Mouse (Mus musculus): ENCODE measurements around the gene Trim40. TPM values are rescaled to one million over a fixed set of nuclear protein-coding genes. Genes with fewer than 3 reads are reported as not detected.

Gene Trim40
- total RNA-seq, 1 experiment, result 0.18 TPM

- TF ChIP-seq HCFC1 (IDR thresholded peaks at IDR 0.05; ENCODE audit: borderline replicate concordance, insufficient read depth, low read length), result no peak
- TF ChIP-seq ZNF384 (IDR thresholded peaks at IDR 0.05; ENCODE audit: low read depth, low read length), result no peak
- no peak for TF ChIP-seq ZC3H11A (IDR thresholded peaks at IDR 0.05; ENCODE audit: borderline replicate concordance, low read depth, low read length)
- no peak for TF ChIP-seq MAFK (IDR thresholded peaks at IDR 0.05; ENCODE audit: insufficient read depth, low read depth, low read length)
- TF ChIP-seq CHD2 (IDR thresholded peaks at IDR 0.05; ENCODE audit: low read depth, low read length), result no peak
- H3K4me3 ChIP-seq (ENCODE audit: insufficient read depth in 1 of 2, low read depth in 1 of 2, low read length in 2 of 2, poor library complexity in 1 of 2, severe bottlenecking in 1 of 2), result no peak overlapping the region
- in situ Hi-C loops (cut with MboI; ENCODE audit: low sequenced_read_pairs in 2 of 2, unreplicated experiment in 2 of 2), result no loop called here
- no peak overlapping the region for H3K9ac ChIP-seq (ENCODE audit: insufficient read depth, low read depth, low read length, poor library complexity, severe bottlenecking)
- no peaks in the 10 kb centered on the region; the same call in 1 of the 2 replicates for H3K36me3 ChIP-seq (ENCODE audit: control insufficient read depth, insufficient read depth, low read length, poor library complexity, severe bottlenecking)
- H3K27ac ChIP-seq (ENCODE audit: insufficient read depth, low read depth, low read length, poor library complexity, severe bottlenecking), result no peak overlapping the region; the same call in 1 of the 2 replicates
- H3K4me1 ChIP-seq (ENCODE audit: control insufficient read depth in 2 of 2, insufficient read depth in 2 of 2, low read length in 2 of 2, poor library complexity in 1 of 2), result peaks cover 14 to 17% of the 10 kb centered on the region in 2 experiments; a peak in 3 of 4 replicates
- H3K9me3 ChIP-seq (ENCODE audit: control insufficient read depth, insufficient read depth, low read depth, low read length), result no peaks in the 10 kb centered on the region
- DNase-seq (ENCODE audit: low read depth, low spot score), result peak; percentile 54
These were observed 54.1 kb downstream of the Trim40 start for GRCm38 (mm10) chr17:36835591-36836426.

GRCm38 (mm10) chr17:36832694-36833093 is 57.2 kb downstream of the Trim40 start:
- in situ Hi-C loops (cut with MboI; ENCODE audit: low sequenced_read_pairs in 2 of 2, unreplicated experiment in 2 of 2), result no loop called here
- DNase-seq (ENCODE audit: low read depth, low spot score), result peak; percentile 20
- Histone ChIP-seq H3K27ac (ENCODE audit: insufficient read depth, low read depth, low read length, poor library complexity, severe bottlenecking) (no peak overlapping the region), H3K9me3 (ENCODE audit: control insufficient read depth, insufficient read depth, low read depth, low read length) (no peaks in the 10 kb centered on the region), H3K4me1 (ENCODE audit: control insufficient read depth in 2 of 2, insufficient read depth in 2 of 2, low read length in 2 of 2, poor library complexity in 1 of 2) (peaks cover 7 to 11% of the 10 kb centered on the region in 2 experiments; a peak in 3 of 4 replicates), H3K4me3 (ENCODE audit: insufficient read depth in 1 of 2, low read depth in 1 of 2, low read length in 2 of 2, poor library complexity in 1 of 2, severe bottlenecking in 1 of 2) (no peak overlapping the region), H3K9ac (ENCODE audit: insufficient read depth, low read depth, low read length, poor library complexity, severe bottlenecking) (no peak overlapping the region), H3K36me3 (ENCODE audit: control insufficient read depth, insufficient read depth, low read length, poor library complexity, severe bottlenecking) (no peaks in the 10 kb centered on the region)
- no peak for TF ChIP-seq ZC3H11A (IDR thresholded peaks at IDR 0.05; ENCODE audit: borderline replicate concordance, low read depth, low read length)
- TF ChIP-seq CHD2 (IDR thresholded peaks at IDR 0.05; ENCODE audit: low read depth, low read length), result no peak
- no peak for TF ChIP-seq HCFC1 (IDR thresholded peaks at IDR 0.05; ENCODE audit: borderline replicate concordance, insufficient read depth, low read length)

Other genes starting within 250 kb of the Trim40 start
- gene H2-M9, start 247.5 kb downstream of the Trim40 start, total RNA-seq (2012; rRNA removed), result not detected in 2 replicates
- not detected in 2 replicates for gene H2-M1, start 217.9 kb downstream of the Trim40 start, total RNA-seq (2012; rRNA removed)
- not detected in 2 replicates for gene H2-M10.5, start 117.2 kb downstream of the Trim40 start, total RNA-seq (2012; rRNA removed)
- gene H2-M10.6, start 78.0 kb downstream of the Trim40 start, total RNA-seq (2012; rRNA removed), result not detected in 2 replicates
- 21.1 and 24.6 TPM in 2 replicates for gene Trim26, start 53.0 kb downstream of the Trim40 start, total RNA-seq (2012; rRNA removed)
- 0.16 TPM in 1 of 2 replicates, not detected in the other for gene Trim15, start 22.9 kb downstream of the Trim40 start, total RNA-seq (2012; rRNA removed)
- gene Trim10, start 20.5 kb downstream of the Trim40 start, total RNA-seq (2012; rRNA removed), result not detected in 2 replicates
- not detected in 2 replicates for gene Trim31, start 8.0 kb upstream of the Trim40 start, total RNA-seq (2012; rRNA removed)
- 1.9 and 2.4 TPM in 2 replicates for gene Rnf39, start 52.8 kb upstream of the Trim40 start, total RNA-seq (2012; rRNA removed)
- 76.4 and 108 TPM in 2 replicates for gene Ppp1r11, start 61.6 kb upstream of the Trim40 start, total RNA-seq (2012; rRNA removed)
- 74.5 and 81.0 TPM in 2 replicates for gene Znrd1, start 68.4 kb upstream of the Trim40 start, total RNA-seq (2012; rRNA removed)
- 13.8 and 15.1 TPM in 2 replicates for gene Znrd1as, start 68.5 kb upstream of the Trim40 start, total RNA-seq (2012; rRNA removed)
- gene 2410137M14Rik, start 91.1 kb upstream of the Trim40 start, total RNA-seq (2012; rRNA removed), result 14.8 and 16.9 TPM in 2 replicates
- gene H2-M5, start 99.4 kb upstream of the Trim40 start, total RNA-seq (2012; rRNA removed), result 49.4 and 55.4 TPM in 2 replicates
- gene Zfp57, start 111.0 kb upstream of the Trim40 start, total RNA-seq (2012; rRNA removed), result 360 and 437 TPM in 2 replicates
- gene Mog, start 133.3 kb upstream of the Trim40 start, total RNA-seq (2012; rRNA removed), result 0.62 and 0.85 TPM in 2 replicates
- gene Gabbr1, start 155.8 kb upstream of the Trim40 start, total RNA-seq (2012; rRNA removed), result 60.9 and 106 TPM in 2 replicates
- gene Olfr90, start 198.4 kb upstream of the Trim40 start, total RNA-seq (2012; rRNA removed), result 0.11 and 0.22 TPM in 2 replicates
- 0.11 and 0.13 TPM in 2 replicates for gene Olfr91, start 208.2 kb upstream of the Trim40 start, total RNA-seq (2012; rRNA removed)
- not detected in 2 replicates for gene Olfr92, start 230.0 kb upstream of the Trim40 start, total RNA-seq (2012; rRNA removed)

Measured in ES-E14 (cell line).